Mouse (Mus musculus): ENCODE results near the gene Sipa1l1.

The Sipa1l1 gene

DNA sequence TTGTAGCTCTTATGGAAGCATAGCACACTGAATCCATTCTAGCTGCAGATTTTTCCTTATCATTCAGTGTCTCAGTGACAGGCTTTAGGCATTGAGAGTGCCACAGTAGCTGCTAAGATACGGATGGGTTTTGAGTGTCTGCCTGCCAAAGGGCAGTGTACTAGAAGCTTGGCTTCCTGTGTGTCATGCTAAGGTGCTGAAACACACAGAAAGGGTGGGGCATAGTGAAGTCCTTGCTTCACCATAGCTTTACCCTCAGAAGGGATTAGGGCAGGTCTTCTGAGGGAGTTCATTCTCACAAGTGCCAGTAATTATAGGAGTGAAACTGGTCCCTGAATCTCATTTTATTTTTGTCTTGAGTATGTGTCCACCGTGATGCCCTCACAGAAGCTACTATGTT lies 82.2 kb downstream of the Sipa1l1 start:
- DNase-seq: no peak

- no peak for DNase-seq
Measured at GRCm38 (mm10) chr12:82254076-82254475, 85.0 kb downstream of the Sipa1l1 start.

DNA sequence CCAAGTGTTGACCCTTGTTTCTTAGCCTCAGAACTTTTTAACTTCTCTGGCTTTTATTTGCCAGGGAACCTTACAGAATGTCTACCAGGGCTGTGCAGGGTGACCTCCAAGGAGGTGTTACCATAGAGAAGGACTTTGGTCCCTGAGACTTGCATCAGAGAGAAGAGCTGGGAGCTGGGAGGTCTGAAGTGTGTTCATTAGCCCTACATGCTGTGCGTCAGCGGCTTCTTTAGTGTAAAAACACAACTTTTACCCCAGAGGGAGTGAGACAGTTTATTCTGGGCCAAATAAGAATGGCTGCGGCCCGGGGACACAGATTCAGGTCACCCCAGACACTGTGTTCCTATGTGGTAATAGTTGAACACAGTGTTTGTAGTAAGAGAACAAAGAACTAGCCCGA lies 86.9 kb downstream of the Sipa1l1 start:
- no peak for DNase-seq

DNA sequence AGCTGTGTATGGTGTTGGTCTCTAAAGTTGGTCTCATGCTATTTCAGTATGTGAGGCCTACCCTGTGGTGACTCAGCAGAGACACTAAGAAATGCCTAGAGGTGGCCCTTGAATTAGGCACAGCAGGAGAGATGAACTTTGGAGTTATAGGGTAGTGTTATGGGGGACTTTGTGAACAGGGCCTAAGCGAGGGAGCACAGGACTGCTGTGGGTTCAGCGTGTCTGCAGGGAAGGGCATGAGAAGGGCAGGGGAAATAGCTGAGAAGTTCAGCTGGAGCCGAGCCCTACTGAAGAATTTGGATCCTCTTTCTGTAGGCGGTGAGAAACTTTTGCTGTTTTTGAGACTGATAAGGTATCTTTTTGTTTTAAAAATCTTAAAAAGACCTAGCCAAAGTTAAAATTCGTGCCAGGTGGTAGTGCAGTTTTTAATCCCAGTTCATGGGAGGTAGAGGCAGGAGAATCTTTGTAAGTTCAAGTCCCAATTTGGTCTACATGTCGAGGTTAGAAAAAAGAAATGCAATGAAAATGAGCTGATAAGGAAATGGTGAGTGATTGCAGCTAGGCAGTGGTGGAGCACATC lies 87.9 kb downstream of the Sipa1l1 start:
- DNase-seq: no peak

GRCm38 (mm10) chr12:82257994-82258785 lies 89.1 kb downstream of the Sipa1l1 start:
- no peak for DNase-seq

GRCm38 (mm10) chr12:82263443-82263842 lies 94.3 kb downstream of the Sipa1l1 start:
- no peak for DNase-seq

DNA sequence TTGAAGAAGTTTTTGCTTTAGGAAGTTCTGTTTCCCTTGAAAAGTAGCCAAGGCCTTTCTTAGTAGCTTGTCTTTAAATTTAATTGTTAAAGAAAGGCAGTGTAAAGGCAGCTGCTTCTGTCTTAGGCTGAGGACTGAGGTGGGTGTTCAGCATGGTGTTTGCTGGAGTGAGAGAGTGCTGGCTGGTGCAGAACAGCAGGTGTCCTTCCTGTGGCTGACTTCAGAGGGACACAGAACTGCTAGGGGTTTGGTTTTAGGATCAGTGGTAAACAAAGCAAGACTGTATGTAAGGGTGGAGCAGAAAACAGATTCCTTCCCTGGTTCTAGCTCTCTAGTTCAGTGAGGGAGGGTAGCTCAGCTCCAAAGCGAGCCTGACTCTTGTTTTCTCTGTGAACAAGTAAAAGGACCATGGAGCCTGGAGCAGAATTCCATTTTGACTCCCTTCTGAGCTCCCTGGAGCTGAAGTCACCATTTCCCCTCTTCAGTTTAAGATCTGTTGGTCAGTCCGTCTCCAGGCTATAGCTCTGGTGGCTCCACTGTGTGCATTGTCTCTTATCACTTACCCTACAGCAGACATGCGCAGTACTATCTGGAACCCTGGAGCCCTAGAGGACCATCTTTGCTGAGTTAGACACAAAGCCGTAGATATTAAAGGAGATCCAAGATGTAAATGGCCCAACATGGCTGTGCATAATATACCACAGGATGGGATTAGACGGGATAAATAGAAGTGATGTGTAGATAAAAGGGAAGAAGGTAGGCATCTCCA lies 95.1 kb downstream of the Sipa1l1 start:
- DNase-seq: peak; percentile 41 to 69

- no peak for DNase-seq
Measured at GRCm38 (mm10) chr12:82265335-82266274, 96.5 kb downstream of the Sipa1l1 start.

DNA sequence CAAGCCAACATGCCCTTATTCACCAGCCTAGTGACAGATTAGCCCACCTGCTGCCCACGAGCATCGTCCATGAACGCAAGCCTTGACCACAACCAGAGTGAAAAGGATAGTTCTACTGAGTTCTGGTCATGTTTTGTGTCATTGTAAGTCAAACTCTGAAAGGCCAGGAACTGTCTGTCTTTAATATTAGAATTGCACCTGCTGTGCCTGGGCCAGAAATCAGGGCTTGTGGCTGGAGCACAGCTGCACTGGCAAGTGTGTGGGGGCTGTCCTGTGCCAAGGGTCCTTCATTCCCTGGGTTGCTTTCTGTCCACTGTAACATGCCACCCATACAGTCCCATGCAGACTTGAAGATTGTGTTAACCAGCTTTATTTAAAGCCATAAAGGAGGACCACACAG lies 102.3 kb downstream of the Sipa1l1 start:
- no peak for DNase-seq

- DNase-seq: no peak
Measured at GRCm38 (mm10) chr12:82273503-82273902, 104.4 kb downstream of the Sipa1l1 start.

DNA sequence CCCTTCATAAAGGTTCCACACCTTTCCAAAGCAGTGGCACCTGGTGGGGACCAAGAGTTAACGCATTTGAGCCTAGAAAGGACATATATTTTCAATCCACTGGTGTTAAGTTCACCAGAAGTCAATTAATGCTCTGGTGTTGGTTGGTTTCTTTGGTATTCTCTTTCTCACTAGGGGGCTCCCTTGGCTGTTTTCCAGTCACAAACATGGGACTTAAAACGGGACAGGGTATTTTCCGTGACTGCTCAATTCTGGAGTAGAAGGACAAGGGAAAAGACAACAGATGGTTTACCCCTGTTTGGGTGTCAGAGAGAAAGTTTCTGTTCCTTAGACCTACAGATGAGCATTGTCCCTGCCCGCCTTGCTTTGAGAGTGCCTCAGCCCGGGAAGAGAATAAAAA lies 105.5 kb downstream of the Sipa1l1 start:
- DNase-seq: no peak

GRCm38 (mm10) chr12:82275767-82276166 lies 106.6 kb downstream of the Sipa1l1 start:
- no peak for DNase-seq

DNA sequence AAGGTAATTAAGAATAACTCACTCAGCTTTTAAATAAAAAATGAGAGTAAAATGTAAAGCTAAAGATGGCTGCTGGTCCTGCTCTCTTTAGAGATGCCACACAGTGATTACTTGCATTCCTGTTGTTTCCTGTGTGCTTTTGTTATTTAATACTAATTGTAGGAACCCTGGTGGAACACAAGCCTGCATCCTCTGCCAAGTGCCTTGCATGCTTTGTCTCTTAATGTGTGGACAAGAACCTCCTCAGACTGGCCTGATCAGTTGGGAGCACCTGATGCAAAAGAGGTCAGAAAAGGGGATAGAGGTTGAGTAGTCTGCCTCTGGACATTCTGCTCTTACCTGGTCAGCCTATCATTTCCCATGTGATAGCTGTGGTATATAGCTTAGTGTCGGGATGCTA lies 107.5 kb downstream of the Sipa1l1 start:
- no peak for DNase-seq

DNA sequence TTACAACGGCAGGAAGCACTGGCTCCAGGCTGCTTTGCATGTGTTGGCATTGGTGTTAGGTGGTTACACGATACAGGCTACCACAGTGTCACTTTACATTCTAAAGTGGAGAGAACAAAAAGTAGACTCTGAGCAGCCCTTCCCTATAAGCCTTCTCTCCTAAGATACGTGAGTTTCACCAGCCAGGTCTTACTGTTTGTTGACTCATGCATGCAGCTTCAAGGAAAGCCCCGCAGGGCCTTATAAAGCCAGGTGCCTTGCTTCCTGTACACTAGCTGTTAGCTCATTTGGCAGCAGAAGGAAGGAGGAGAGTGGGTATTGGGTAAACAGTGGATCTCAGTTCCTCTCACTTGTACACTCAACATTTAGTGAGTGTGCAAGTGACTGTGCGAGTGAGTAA lies 115.5 kb downstream of the Sipa1l1 start:
- peak; percentile 59 to 72 for DNase-seq

DNA sequence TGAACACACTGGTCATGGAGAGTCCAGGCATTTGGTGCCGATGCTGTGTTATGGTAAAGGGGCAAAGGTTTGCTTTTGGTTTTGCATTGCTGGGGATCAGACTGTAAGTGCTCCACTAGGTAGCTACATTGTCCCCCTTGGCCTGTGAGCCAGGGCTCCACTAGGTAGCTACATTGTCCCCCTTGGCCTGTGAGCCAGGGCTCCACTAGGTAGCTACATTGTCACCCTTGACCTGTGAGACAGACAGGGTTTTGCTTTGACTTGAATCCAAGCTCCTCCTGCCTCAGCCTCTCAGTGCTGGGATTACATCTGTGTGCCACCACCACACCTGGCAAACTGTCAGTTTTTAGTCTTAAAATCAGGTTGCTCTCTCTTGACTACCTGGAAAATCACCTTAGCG lies 115.9 kb downstream of the Sipa1l1 start:
- no peak for DNase-seq

DNA sequence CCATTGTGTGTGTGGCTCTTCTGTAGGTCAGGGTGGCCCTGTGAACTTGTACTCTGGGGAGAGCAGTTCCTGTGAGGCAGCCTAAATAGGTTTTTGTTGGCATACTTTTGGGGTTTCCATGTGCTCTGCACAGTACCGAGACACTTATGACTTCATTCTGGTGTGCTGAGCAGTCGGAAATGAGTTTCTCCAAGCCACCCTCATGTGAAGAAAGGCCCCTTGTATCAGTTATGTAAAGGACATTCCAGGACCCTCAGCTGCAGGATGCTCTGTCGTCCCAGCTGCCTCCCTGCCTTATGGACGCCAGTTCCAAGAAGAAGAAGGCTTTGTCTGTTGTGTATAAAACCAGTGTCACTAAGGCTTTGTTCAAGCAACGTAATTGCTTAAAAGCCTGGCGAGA lies 116.9 kb downstream of the Sipa1l1 start:
- no peak for DNase-seq

GRCm38 (mm10) chr12:82286804-82287203 lies 117.7 kb downstream of the Sipa1l1 start:
- DNase-seq: peak; percentile 32 to 52

GRCm38 (mm10) chr12:82293545-82294247 lies 124.6 kb downstream of the Sipa1l1 start:
- no peak for DNase-seq

GRCm38 (mm10) chr12:82294906-82295887 lies 126.1 kb downstream of the Sipa1l1 start:
- DNase-seq: peak; percentile 67 to 83

DNA sequence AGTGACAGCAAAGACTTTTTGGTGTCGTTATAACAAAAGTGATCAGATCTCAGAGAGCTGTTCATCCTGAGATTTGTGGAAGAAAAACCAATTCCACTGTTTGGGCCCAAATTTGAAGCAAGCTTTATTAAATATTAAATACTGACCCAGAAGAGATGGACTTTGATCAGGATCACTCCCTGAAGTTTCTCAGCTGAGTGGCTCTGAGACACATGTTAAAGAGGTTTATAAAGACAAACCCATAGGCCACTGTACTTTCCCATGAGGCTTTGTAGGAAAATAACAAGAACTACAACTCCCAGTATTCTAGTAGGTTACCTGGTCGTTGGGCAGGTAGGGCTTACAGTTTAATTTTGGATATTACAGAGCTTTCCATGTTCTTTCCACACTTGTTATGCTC lies 127.2 kb downstream of the Sipa1l1 start:
- no peak for DNase-seq

- DNase-seq: no peak
Measured at GRCm38 (mm10) chr12:82297196-82297595, 128.1 kb downstream of the Sipa1l1 start.

Data from thymus, postnatal 36 days (tissue).